In genomic region chr9:108466219-108466618, GRCm38 (mm10) we compare ENCODE assay signal across 39 mouse cellular contexts. TPM values are rescaled to one million over a fixed set of nuclear protein-coding genes. Genes with fewer than 3 reads are reported as not detected.
"Had no signal": no experiment of that assay in that cellular context is flagged by ENCODE, and none has a peak within 500 bp of the region (broad histone marks: within the 10 kb centered on the region; RNA-seq: fewer than 3 reads in every experiment).

No protein-coding gene starts in this region.

- H3K27me3 ChIP-seq: embryonic facial prominence, embryonic 12.5 days; embryonic facial prominence, embryonic 13.5 days; embryonic facial prominence, embryonic 15.5 days; forebrain, embryonic 12.5 days; forebrain, embryonic 13.5 days; forebrain, embryonic 15.5 days had no signal

- H3K9me3 ChIP-seq: embryonic facial prominence, embryonic 10.5 days; embryonic facial prominence, embryonic 12.5 days; embryonic facial prominence, embryonic 15.5 days; forebrain, embryonic 10.5 days; forebrain, embryonic 12.5 days; forebrain, embryonic 13.5 days; forebrain, embryonic 15.5 days had no signal

- ATAC-seq: forebrain, embryonic 13.5 days; forebrain, embryonic 14.5 days; forebrain, embryonic 15.5 days; forebrain, embryonic 16.5 days; forebrain, postnatal 0 days had no signal

- H3K4me2 ChIP-seq: embryonic facial prominence, embryonic 12.5 days; embryonic facial prominence, embryonic 13.5 days; embryonic facial prominence, embryonic 15.5 days; forebrain, embryonic 12.5 days; forebrain, embryonic 13.5 days; forebrain, embryonic 15.5 days had no signal

- H3K9ac ChIP-seq: embryonic facial prominence, embryonic 12.5 days; embryonic facial prominence, embryonic 13.5 days; embryonic facial prominence, embryonic 15.5 days; forebrain, embryonic 12.5 days; forebrain, embryonic 13.5 days; forebrain, embryonic 15.5 days; forebrain, postnatal 0 days had no signal

- DNase-seq: cerebellum, adult 2 months; cerebellum, adult 8-10 months; cerebellum, adult 9-10 months; cerebellum, adult 9-11 months; cerebellum, postnatal 10 days; cerebellum, postnatal 14 days; cerebellum, postnatal 25 days; cerebellum, postnatal 36 days; embryo, embryonic 11 days; forebrain, postnatal 0 days; gastrocnemius, adult 2 months; gastrocnemius, postnatal 10 days; gastrocnemius, postnatal 14 days; gastrocnemius, postnatal 25 days; gastrocnemius, postnatal 36 days; heart, adult 18-20 months; heart, adult 2 months had no signal

- H3K27ac ChIP-seq: embryonic facial prominence, embryonic 10.5 days; embryonic facial prominence, embryonic 12.5 days; embryonic facial prominence, embryonic 13.5 days; embryonic facial prominence, embryonic 15.5 days; forebrain, embryonic 10.5 days; forebrain, embryonic 12.5 days; forebrain, embryonic 13.5 days; forebrain, embryonic 15.5 days; gastrocnemius, adult 2 months; heart, adult 2 months had no signal

- H3K4me3 ChIP-seq: embryonic facial prominence, embryonic 10.5 days; embryonic facial prominence, embryonic 12.5 days; embryonic facial prominence, embryonic 13.5 days; embryonic facial prominence, embryonic 15.5 days; erythroblast, embryonic 14.5 days; forebrain, embryonic 10.5 days; forebrain, embryonic 12.5 days; forebrain, embryonic 13.5 days; forebrain, embryonic 15.5 days; gastrocnemius, adult 2 months; heart, adult 2 months had no signal

RNA-seq across cellular contexts. Expression of gene BC048562, which starts 29.9 kb away (rescaled TPM):
- total RNA-seq: common myeloid progenitor, adult 5-6 weeks; forebrain, postnatal 0 days; gastrocnemius, adult 18-20 months; gastrocnemius, adult 2 months; gastrocnemius, adult 8-10 months; gastrocnemius, postnatal 10 days; gastrocnemius, postnatal 14 days; gastrocnemius, postnatal 25 days; gastrocnemius, postnatal 36 days; gastrocnemius, postnatal 4 days; granulocyte monocyte progenitor cell, adult 5-6 weeks; heart, adult 18-20 months; heart, adult 2 months had no signal
- polyA plus RNA-seq: cerebellum, adult 2 months; cortical plate, adult 2 months; embryonic facial prominence, embryonic 10.5 days; embryonic facial prominence, embryonic 11.5 days; embryonic facial prominence, embryonic 12.5 days; embryonic facial prominence, embryonic 13.5 days; embryonic facial prominence, embryonic 14.5 days; embryonic facial prominence, embryonic 15.5 days; erythroblast, embryonic 14.5 days; forebrain, embryonic 10.5 days; forebrain, embryonic 11.5 days; forebrain, embryonic 12.5 days; forebrain, embryonic 13.5 days; forebrain, embryonic 14.5 days; forebrain, embryonic 15.5 days; forebrain, embryonic 16.5 days; forebrain, postnatal 0 days; frontal cortex, adult 2 months; gonadal fat pad, adult 2 months; heart, adult 2 months had no signal
